Mouse (Mus musculus) lung, embryonic 15.5 days (tissue): ENCODE measurements at regions not wholly inside any gene's neighbourhood (a gene's known extent, or its start where the extent isn't known, plus 50 kb on each side); places are given as distances from the start of the nearest gene placed in this dataset.

Experiments
- ATAC-seq: fragments of 200-750 bp; cut with Nextera tagmentation; 2 replicates; pipeline ENCODE4 v1.8.0; 2017; ENCODE audit warnings: moderate number of reproducible peaks, borderline replicate concordance; ENCODE audit not compliant: low FRiP score, low TSS enrichment; ENCODE audit errors: extremely low read depth
- H3K27ac ChIP-seq: fragments of 300-500 bp; sonication (generic); 2 replicates; pipeline ENCODE4 v1.5.1; 2015; ENCODE audit warnings: moderate library complexity, mild to moderate bottlenecking, inconsistent platforms
- H3K27me3 ChIP-seq: fragments of 300-500 bp; sonication (generic); 2 replicates; pipeline ENCODE4 v1.6.1; 2015; ENCODE audit warnings: inconsistent platforms
- H3K36me3 ChIP-seq: fragments of 300-500 bp; sonication (generic); 2 replicates; pipeline ENCODE4 v1.6.1; 2015; ENCODE audit warnings: inconsistent platforms
- H3K4me1 ChIP-seq: fragments of 300-500 bp; sonication (generic); 2 replicates; pipeline ENCODE4 v1.6.1; 2015; ENCODE audit warnings: inconsistent platforms
- H3K4me2 ChIP-seq: fragments of 300-500 bp; sonication (generic); 2 replicates; pipeline ENCODE4 v1.6.1; 2015; ENCODE audit warnings: inconsistent platforms, mild to moderate bottlenecking, moderate library complexity
- H3K4me3 ChIP-seq: fragments of 300-500 bp; sonication (generic); 2 replicates; pipeline ENCODE4 v1.5.1; 2015; ENCODE audit warnings: mild to moderate bottlenecking, inconsistent platforms
- H3K9ac ChIP-seq: fragments of 300-500 bp; sonication (generic); 2 replicates; pipeline ENCODE4 v1.6.1; 2015; ENCODE audit warnings: inconsistent platforms
- H3K9me3 ChIP-seq: fragments of 300-500 bp; sonication (generic); 2 replicates; pipeline ENCODE4 v1.6.1; 2016; ENCODE audit warnings: inconsistent platforms
- WGBS: fragments of 180-500 bp; shearing (Covaris S2); methylation state at CpG from one replicate; pipeline ENCODE4 v1.1.7; 2015; 5-methylcytosine and 5-hydroxymethylcytosine counted together

GRCm38 (mm10) chr10:95030801-95031200, 86.2 kb upstream of the Plxnc1 start:
- WGBS, result 74% methylated on average over 5 of the region's 5 CpGs
- Histone ChIP-seq H3K4me2 (no peak overlapping the region), H3K4me1 (0 out of 2 replicates have a peak, but pooled peaks cover 5% of the 10 kb centered on the region), H3K27ac (no peak overlapping the region), H3K9me3 (no peaks in the 10 kb centered on the region), H3K4me3 (no peak overlapping the region), H3K9ac (no peak overlapping the region), H3K27me3 (no peaks in the 10 kb centered on the region), H3K36me3 (no peaks in the 10 kb centered on the region)
- no peak for ATAC-seq

GRCm38 (mm10) chr10:95029554-95029953, 84.9 kb upstream of the Plxnc1 start:
- Histone ChIP-seq H3K36me3 (no peaks in the 10 kb centered on the region), H3K9me3 (no peaks in the 10 kb centered on the region), H3K4me3 (no peak overlapping the region), H3K9ac (no peak overlapping the region), H3K4me1 (no peaks in the 10 kb centered on the region), H3K27ac (no peak overlapping the region), H3K27me3 (no peaks in the 10 kb centered on the region), H3K4me2 (no peak overlapping the region)
- 56% methylated on average over 3 of the region's 3 CpGs for WGBS
- no peak for ATAC-seq

- H3K36me3 ChIP-seq, result no peaks in the 10 kb centered on the region
- no peak overlapping the region for H3K9ac ChIP-seq
- no peak overlapping the region for H3K4me3 ChIP-seq
- H3K27ac ChIP-seq, result no peak overlapping the region
- H3K27me3 ChIP-seq, result no peaks in the 10 kb centered on the region
- ATAC-seq, result no peak
- 88% methylated on average over 12 of the region's 12 CpGs for WGBS
- H3K4me2 ChIP-seq, result no peak overlapping the region
- H3K4me1 ChIP-seq, result no peaks in the 10 kb centered on the region
- no peaks in the 10 kb centered on the region for H3K9me3 ChIP-seq
These were observed 81.1 kb upstream of the Plxnc1 start for GRCm38 (mm10) chr10:95025569-95026327.

GRCm38 (mm10) chr10:95021209-95021608, 76.6 kb upstream of the Plxnc1 start:
- H3K36me3 ChIP-seq, result no peaks in the 10 kb centered on the region
- no peak for ATAC-seq
- no peaks in the 10 kb centered on the region for H3K27me3 ChIP-seq
- WGBS, result 31% methylated on average over 1 of the region's 1 CpGs
- no peak overlapping the region for H3K4me3 ChIP-seq
- no peak overlapping the region for H3K27ac ChIP-seq
- H3K4me2 ChIP-seq, result no peak overlapping the region
- no peak overlapping the region for H3K9ac ChIP-seq
- H3K9me3 ChIP-seq, result no peaks in the 10 kb centered on the region
- H3K4me1 ChIP-seq, result no peaks in the 10 kb centered on the region

GRCm38 (mm10) chr10:95016896-95017295, 72.3 kb upstream of the Plxnc1 start:
- H3K36me3 ChIP-seq, result no peaks in the 10 kb centered on the region
- no peaks in the 10 kb centered on the region for H3K9me3 ChIP-seq
- ATAC-seq, result no peak
- no peaks in the 10 kb centered on the region for H3K27me3 ChIP-seq
- H3K4me1 ChIP-seq, result 0 out of 2 replicates have a peak, but pooled peaks cover 5% of the 10 kb centered on the region
- no peak overlapping the region for H3K4me3 ChIP-seq
- H3K27ac ChIP-seq, result no peak overlapping the region
- WGBS, result 84% methylated on average over 7 of the region's 7 CpGs
- no peak overlapping the region for H3K4me2 ChIP-seq
- H3K9ac ChIP-seq, result no peak overlapping the region

- Histone ChIP-seq H3K36me3 (no peaks in the 10 kb centered on the region), H3K4me3 (no peak overlapping the region), H3K9me3 (no peaks in the 10 kb centered on the region), H3K9ac (no peak overlapping the region), H3K27me3 (no peaks in the 10 kb centered on the region), H3K27ac (no peak overlapping the region), H3K4me2 (no peak overlapping the region), H3K4me1 (0 out of 2 replicates have a peak, but pooled peaks cover 5% of the 10 kb centered on the region)
- WGBS, result 92% methylated on average over 9 of the region's 9 CpGs
- no peak for ATAC-seq
These were observed 70.8 kb upstream of the Plxnc1 start for GRCm38 (mm10) chr10:95015298-95015951.

GRCm38 (mm10) chr10:95013946-95014345, 69.3 kb upstream of the Plxnc1 start:
- no peaks in the 10 kb centered on the region for H3K36me3 ChIP-seq
- WGBS, result 69% methylated on average over 4 of the region's 4 CpGs
- no peaks in the 10 kb centered on the region for H3K27me3 ChIP-seq
- 0 out of 2 replicates have a peak, but pooled peaks cover 5% of the 10 kb centered on the region for H3K4me1 ChIP-seq
- no peaks in the 10 kb centered on the region for H3K9me3 ChIP-seq
- no peak overlapping the region for H3K4me3 ChIP-seq
- H3K9ac ChIP-seq, result no peak overlapping the region
- no peak overlapping the region for H3K27ac ChIP-seq
- ATAC-seq, result no peak
- no peak overlapping the region for H3K4me2 ChIP-seq

- Histone ChIP-seq H3K9ac (no peak overlapping the region), H3K4me2 (no peak overlapping the region), H3K4me3 (no peak overlapping the region), H3K4me1 (0 out of 2 replicates have a peak, but pooled peaks cover 5% of the 10 kb centered on the region), H3K36me3 (no peaks in the 10 kb centered on the region), H3K27me3 (no peaks in the 10 kb centered on the region), H3K27ac (no peak overlapping the region), H3K9me3 (no peaks in the 10 kb centered on the region)
- 72% methylated on average over 11 of the region's 11 CpGs for WGBS
- no peak for ATAC-seq
These were observed 68.7 kb upstream of the Plxnc1 start for GRCm38 (mm10) chr10:95013213-95013915.

GRCm38 (mm10) chr10:95010333-95010732, 65.7 kb upstream of the Plxnc1 start:
- Histone ChIP-seq H3K9me3 (no peaks in the 10 kb centered on the region), H3K27me3 (no peaks in the 10 kb centered on the region), H3K4me1 (0 out of 2 replicates have a peak, but pooled peaks cover 5% of the 10 kb centered on the region), H3K9ac (no peak overlapping the region), H3K27ac (no peak overlapping the region), H3K4me2 (no peak overlapping the region), H3K36me3 (no peaks in the 10 kb centered on the region), H3K4me3 (no peak overlapping the region)
- no peak for ATAC-seq
- 81% methylated on average over 6 of the region's 6 CpGs for WGBS

GRCm38 (mm10) chr10:95009081-95009480, 64.4 kb upstream of the Plxnc1 start:
- no peak overlapping the region for H3K9ac ChIP-seq

GRCm38 (mm10) chr10:95004065-95004763, 59.6 kb upstream of the Plxnc1 start:
- no peaks in the 10 kb centered on the region for H3K9me3 ChIP-seq
- H3K4me3 ChIP-seq, result no peak overlapping the region
- no peaks in the 10 kb centered on the region for H3K36me3 ChIP-seq
- H3K9ac ChIP-seq, result no peak overlapping the region
- ATAC-seq, result peak; percentile 82; the same call in 1 of the 2 replicates
- 59% methylated on average over 9 of the region's 9 CpGs for WGBS
- peaks cover 16% of the 10 kb centered on the region for H3K4me1 ChIP-seq
- peak overlapping the region; percentile 74 for H3K27ac ChIP-seq
- H3K4me2 ChIP-seq, result no peak overlapping the region
- H3K27me3 ChIP-seq, result no peaks in the 10 kb centered on the region

More at GRCm38 (mm10) chr10:95009081-95009480, 64.4 kb upstream of the Plxnc1 start:
- ATAC-seq, result no peak
- H3K27me3 ChIP-seq, result no peaks in the 10 kb centered on the region
- H3K4me2 ChIP-seq, result no peak overlapping the region
- H3K27ac ChIP-seq, result no peak overlapping the region
- no peaks in the 10 kb centered on the region for H3K9me3 ChIP-seq
- H3K36me3 ChIP-seq, result no peaks in the 10 kb centered on the region
- WGBS, result 88% methylated on average over 1 of the region's 1 CpGs
- H3K4me1 ChIP-seq, result peaks cover 9% of the 10 kb centered on the region; the same call in 1 of the 2 replicates
- H3K4me3 ChIP-seq, result no peak overlapping the region
